Mouse (Mus musculus) skeletal muscle tissue, adult 2 months (tissue): ENCODE data around the gene Plcl1.

Source experiments
- DNase-seq: peaks from one replicate; pipeline ENCODE4 v3.0.0-alpha.2; 2012; ENCODE audit warnings: low read depth, low spot score

Plcl1 gene

GRCm38 (mm10) chr1:55700726-55701125 lies 295.0 kb downstream of the Plcl1 start:
- no peak for DNase-seq

GRCm38 (mm10) chr1:55701601-55702000 lies 295.9 kb downstream of the Plcl1 start:
- DNase-seq = no peak

GRCm38 (mm10) chr1:55702106-55702505 lies 296.4 kb downstream of the Plcl1 start:
- no peak for DNase-seq

GRCm38 (mm10) chr1:55704707-55705106 lies 299.0 kb downstream of the Plcl1 start:
- no peak for DNase-seq

GRCm38 (mm10) chr1:55705173-55705572 lies 299.5 kb downstream of the Plcl1 start:
- DNase-seq = no peak

GRCm38 (mm10) chr1:55705756-55706155 lies 300.0 kb downstream of the Plcl1 start:
- DNase-seq = no peak

GRCm38 (mm10) chr1:55706933-55707332 lies 301.2 kb downstream of the Plcl1 start:
- DNase-seq = no peak

- no peak for DNase-seq
Observed at GRCm38 (mm10) chr1:55717283-55717803, 311.6 kb downstream of the Plcl1 start.

GRCm38 (mm10) chr1:55725428-55725827 lies 319.7 kb downstream of the Plcl1 start:
- no peak for DNase-seq

GRCm38 (mm10) chr1:55729332-55729731 lies 323.6 kb downstream of the Plcl1 start:
- DNase-seq = no peak

- DNase-seq = no peak
Observed at GRCm38 (mm10) chr1:55732951-55733350, 327.2 kb downstream of the Plcl1 start.

GRCm38 (mm10) chr1:55736054-55736740 lies 330.5 kb downstream of the Plcl1 start:
- DNase-seq = peak; percentile 64

GRCm38 (mm10) chr1:55736762-55737288 lies 331.1 kb downstream of the Plcl1 start:
- no peak for DNase-seq

- DNase-seq = peak; percentile 16
Observed at GRCm38 (mm10) chr1:55738746-55739365, 333.1 kb downstream of the Plcl1 start.

GRCm38 (mm10) chr1:55741885-55742284 lies 336.2 kb downstream of the Plcl1 start:
- peak; percentile 61 for DNase-seq

- DNase-seq = no peak
Observed at GRCm38 (mm10) chr1:55748516-55748915, 342.8 kb downstream of the Plcl1 start.

- no peak for DNase-seq
Observed at GRCm38 (mm10) chr1:55749770-55750169, 344.0 kb downstream of the Plcl1 start.

- no peak for DNase-seq
Observed at GRCm38 (mm10) chr1:55755742-55756141, 350.0 kb downstream of the Plcl1 start.

GRCm38 (mm10) chr1:55762284-55762683 lies 356.6 kb downstream of the Plcl1 start:
- DNase-seq = no peak

- DNase-seq = no peak
Observed at GRCm38 (mm10) chr1:55763171-55763570, 357.4 kb downstream of the Plcl1 start.

GRCm38 (mm10) chr1:55766743-55767142 lies 361.0 kb downstream of the Plcl1 start:
- DNase-seq = peak; percentile 52

GRCm38 (mm10) chr1:55770072-55770785 lies 364.5 kb downstream of the Plcl1 start:
- no peak for DNase-seq
